Mouse (Mus musculus): ENCODE data around the gene Sept12. TPM values are rescaled to one million over a fixed set of nuclear protein-coding genes. Genes with fewer than 3 reads are reported as not detected.

The Sept12 gene
- total RNA-seq, 1 experiment from 2014 or later: not detected

DNA sequence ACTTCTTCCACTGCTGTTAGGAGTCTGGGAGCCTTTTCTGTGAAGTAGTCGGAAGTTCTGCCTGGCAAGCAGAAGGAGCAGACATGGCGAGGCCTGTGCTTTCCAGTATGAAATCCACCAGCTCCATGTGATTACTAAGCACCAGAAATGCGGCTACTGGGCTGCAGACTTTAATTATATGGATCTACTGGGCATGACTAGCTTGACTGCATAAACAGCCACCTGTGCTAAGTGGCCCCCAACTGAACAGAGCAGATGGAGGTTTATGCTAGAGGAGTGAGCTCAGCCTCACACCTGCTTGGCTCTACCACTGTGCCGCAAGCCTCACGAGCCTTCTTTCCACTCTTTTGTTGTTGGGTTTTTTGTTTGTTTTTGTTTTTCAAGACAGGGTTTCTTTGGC is 23.1 kb downstream of the Sept12 start:
- no peak for DNase-seq

DNA sequence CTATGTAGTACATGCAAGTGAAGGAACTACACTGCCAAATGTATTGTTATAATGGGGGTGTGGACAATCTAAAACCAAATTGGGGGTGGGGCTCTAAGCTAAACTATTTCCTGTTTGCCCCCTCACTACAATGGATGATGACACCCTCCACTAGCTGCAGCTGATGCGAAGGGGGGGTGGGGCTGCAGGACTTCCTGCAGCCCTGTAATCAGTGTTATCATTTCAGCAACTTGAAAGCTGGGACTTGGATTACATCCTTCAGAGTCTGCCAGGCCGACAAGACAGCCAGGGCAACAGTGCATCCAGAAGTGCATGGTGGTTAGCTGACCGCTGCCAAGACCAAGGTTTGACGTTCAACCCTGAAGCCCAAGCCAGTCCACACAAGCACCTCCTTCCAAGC is 26.0 kb downstream of the Sept12 start:
- DNase-seq: no peak

DNA sequence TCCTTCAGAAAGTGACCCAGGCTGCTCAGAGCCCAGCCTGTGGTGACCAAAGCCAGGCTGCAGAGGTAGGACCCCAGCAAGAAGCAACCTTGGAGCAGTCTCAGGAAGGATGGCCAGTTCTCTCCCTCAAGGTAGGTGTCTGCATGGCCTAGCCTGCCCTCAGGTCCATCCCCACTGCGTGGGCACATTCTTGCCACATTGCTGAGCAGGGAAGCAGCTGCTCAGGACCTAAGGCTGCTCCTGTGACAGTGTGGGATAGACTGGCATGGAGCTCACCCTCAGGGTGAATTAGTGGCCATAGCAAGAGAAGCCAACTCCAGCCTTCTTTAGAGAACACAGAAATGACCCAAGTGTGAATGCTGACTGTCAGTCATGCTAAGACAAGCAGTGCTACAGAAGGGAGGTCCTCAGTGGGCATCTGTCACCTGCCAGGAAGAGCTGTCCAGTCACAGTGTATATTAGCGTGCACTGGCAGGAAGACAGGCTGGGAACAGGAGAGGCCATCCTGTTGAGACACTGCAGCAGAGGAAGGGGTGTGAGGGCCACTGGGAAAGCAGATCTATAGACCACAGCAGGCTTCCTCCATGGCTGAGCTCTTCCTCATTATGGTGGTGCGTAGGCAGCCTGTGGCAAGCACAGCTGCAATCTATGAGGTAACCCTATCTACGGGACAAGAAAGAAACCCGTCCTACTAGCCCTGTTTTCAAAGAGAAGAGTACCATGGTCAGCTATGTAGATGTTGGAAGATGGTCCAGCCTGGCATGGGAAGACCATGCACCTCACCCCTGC is 28.4 kb downstream of the Sept12 start:
- no peak for DNase-seq

DNA sequence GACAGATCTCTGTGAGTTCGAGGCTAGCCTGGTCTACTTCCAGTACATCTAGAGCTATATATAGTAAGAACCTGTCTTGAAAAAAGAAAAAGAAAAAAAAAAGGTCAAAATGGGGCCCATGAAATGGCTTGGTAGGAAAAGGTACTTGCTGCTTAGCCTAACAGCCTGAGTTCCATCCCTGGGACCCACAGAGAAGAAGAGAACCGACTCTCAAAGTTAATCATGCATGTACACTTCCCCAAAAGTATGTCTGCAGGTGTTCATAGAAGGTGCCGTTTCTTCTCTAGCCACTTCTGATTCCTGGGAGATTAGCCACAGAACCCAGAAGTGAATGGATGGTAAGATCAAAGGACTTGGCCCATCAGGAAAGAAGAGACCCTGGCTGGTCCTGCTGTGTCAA is 29.2 kb downstream of the Sept12 start:
- no peak for DNase-seq

DNA sequence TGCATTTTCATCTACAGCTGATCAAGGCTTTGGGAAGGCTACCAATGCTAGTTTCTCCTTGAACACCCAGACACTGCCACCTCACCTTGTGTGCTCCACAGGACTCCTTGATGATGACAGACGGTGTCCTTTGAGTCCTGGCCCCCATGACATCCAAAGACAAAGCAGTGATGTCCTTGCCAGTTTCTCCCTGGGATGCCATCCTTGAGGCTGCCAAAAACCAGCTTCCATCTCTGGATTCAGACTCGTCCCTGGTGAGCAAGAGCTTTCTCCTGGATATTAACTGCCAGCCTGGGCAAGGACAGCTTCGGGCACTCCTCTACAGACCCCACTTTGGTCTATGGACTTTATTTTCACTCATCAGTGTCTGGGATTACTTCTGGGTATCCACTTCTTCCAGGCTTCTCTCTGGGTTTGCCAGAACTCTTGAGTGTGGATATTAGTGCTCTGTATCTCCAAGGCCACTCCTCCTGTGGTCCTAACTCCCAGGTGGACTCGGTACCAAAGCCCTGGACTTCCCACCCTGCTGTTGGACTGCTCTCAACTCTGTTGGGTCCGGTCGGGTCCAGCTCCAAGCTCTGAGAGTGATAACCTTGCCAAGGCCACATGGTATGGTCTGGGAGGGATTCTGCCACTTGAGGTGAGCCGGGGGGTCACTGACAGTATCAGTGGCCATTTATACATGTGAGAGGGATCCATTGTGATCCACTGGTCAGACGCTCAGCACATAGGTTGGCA is 32.1 kb downstream of the Sept12 start:
- DNase-seq: no peak

DNA sequence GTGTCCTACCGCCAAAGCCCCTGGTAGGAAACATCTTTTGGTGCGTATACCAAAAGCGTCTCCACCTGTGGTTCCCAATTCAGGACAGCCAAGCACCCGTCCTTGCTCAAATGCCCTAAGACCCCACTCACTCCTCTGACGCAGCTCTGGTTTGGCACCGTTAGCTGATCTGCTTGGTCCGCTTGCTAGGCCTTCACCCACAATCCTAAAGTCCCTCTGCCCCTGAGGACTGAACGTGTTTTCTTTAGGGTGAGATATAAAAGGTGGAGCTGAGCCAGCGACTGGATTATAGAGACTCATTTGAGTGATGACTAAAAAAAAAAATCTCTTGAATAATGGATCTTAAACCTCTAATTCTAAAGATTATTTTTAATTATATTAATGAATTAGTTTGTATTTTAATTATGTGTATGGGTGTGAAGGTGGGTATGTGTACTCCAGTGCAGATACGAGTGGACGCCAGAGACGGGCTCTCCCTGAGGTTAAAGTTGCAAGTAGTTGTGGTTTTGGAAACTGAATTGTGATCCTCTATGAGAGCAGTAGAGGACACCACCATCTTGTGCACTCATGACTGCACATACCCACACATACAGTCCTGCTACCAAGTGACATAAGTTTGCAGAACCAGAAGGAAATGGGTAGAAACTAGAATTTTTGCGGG is 32.8 kb downstream of the Sept12 start:
- DNase-seq: no peak

DNA sequence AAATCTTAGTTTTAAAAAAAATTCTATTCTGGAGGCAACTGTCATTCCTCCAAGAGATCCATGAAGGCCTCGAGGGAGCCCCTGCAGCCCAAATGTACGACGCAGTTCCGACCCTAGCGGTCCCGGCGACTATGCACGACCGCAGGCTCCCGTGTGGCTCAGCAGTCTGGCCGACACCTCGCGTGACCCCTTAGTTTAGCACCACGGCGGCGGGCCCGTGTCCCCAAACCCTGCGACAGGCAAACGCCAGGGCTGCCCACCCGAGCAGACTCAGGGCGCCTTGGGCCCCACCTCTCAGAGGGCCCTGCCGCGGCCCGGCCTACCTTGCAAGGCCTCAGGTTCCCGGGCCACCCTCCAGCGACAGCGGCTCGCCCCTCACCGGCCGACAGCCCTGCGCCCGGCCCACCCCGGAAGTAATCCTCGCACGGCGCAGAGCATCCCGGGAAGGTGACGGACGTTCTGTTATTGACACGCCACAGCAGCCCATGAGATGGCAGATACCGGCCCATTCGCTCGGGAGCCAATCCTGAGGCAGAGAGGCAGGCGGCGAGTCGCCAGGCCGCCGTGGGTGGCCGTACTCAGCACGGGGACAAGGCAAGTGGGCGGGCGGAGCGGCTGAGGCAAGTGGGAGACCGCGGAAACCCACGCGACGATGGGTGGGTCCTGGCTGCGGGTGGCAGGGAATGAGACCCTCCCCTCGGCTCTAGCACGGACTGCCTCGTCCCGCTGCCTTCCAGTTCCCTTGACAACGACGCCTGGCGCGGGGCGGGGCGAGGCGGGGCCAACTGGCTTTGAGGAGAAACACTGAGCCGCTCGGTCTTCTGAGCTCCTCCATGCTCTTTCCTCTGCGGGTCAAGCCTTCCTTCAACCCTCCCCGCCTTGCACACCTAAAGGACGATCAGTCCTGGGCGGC is 33.6 kb downstream of the Sept12 start, which contains the start of gene Anks3:
Gene Anks3, minus strand, starts transcription at position 409 of the 913 bp plus-strand sequence.
- peak; percentile 98 for DNase-seq

DNA sequence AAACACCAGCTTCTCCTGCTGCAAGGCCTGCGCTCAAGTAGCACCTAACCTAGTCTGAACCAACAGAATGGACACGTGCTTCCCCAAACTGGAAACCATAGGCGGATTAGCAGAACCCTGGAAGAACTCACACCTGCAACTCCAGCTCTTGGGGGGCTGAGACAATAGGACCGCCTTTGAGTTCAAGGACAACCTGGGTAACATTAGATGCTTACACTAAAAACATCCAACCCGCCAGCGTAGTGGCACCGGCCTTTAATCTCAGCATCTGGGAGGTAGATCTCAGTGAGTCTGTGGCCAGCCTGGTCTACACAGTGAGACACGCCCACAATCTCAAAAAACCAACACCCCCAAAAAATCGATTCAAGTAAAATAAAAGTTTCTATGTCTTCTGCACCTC is 34.3 kb downstream of the Sept12 start:
- no peak for DNase-seq

DNA sequence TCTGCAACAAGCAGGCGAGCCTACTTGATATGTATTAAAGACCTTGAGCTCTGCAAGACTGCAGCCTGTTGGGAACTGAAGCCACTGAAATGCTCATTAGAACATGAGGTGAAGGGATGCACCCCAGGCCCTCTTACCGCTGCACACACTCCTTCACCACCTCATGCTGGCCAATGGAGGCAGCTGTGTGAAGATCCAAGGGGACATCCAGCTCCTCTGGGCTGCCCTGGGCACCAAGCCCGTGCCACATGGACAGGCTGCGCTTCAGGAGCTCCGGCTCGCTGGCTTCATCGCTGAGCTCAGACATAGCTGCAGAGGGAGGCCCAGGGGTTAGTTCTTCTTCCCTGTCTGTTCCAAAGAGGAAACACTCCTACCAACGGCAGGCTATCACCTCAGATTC is 37.4 kb downstream of the Sept12 start:
- DNase-seq: no peak

DNA sequence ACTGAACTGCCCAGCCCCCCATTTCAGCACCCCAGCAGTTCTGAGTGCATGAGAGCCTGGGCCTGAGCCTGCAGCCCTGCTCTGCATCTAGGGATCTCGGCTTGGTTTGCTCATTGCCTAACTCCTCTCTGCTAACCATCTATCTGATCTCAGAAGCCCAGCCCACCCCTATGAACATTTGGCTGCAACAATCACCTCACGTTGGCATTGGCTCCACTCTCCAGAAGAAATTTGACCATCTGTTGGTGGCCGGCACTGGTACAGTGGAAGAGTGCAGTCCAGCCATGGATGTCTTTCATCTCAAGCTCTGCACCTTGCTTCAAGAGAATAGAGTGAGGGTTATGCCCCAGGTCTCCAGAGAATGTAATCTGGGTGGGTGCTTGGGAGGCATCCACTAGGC is 40.2 kb downstream of the Sept12 start:
- no peak for DNase-seq

DNA sequence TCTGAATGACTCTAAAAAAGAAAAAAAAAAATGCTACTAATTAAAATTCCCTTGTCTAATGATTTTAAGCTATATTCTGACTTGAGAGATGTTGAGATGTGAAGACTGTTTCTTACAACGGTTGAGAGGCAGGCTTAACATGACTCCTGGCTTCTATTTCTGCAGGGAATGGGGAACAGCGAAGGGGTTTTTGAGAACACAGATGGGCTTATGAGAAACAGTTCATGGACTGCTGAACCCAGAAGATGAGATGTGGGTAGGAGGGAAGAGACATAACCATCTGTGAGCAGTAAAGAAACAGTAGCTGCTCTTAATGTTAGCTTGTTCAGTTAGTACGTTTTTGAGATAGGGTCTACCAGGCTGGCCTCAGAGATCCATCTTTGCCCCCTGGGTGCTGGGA is 41.0 kb downstream of the Sept12 start:
- DNase-seq: no peak

DNA sequence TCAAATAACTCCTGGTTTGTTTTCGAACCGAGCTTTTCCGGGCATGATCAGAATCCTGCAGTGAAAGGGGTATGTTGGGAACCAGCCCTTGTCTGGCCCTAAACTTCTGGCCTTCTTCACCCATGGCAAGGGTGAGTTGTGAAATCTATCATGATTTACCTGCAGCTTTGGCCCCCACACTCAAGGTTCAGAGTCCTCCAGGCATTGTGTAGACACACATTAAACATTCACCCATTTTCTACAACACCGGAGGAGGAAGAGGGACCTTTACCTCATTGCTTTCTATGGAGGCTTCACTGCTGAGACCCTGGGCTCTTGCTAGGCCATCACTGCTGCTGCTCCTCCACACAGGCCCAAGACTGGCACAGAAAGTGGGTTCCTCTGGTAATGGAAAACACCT is 50.3 kb downstream of the Sept12 start:
- DNase-seq: no peak

DNA sequence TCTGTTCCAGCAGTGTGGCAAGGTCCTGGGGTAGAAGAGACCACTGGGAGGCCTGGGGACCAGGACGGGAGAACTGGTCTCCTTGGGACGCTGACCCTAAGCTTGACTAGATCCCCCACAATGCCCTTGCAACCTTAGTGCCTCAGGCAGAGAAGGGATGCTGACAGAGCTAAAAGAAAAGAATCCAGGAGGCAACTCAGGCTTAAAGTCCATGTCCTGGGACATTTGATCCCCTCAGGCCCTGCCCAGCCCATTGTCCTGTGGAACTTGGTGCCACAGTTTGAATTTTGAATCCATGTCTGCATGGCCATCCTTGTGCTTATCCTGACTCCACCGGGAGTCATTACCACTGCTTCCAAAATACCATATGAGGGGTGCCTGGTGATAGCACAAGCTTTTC is 51.5 kb downstream of the Sept12 start:
- DNase-seq: no peak

DNA sequence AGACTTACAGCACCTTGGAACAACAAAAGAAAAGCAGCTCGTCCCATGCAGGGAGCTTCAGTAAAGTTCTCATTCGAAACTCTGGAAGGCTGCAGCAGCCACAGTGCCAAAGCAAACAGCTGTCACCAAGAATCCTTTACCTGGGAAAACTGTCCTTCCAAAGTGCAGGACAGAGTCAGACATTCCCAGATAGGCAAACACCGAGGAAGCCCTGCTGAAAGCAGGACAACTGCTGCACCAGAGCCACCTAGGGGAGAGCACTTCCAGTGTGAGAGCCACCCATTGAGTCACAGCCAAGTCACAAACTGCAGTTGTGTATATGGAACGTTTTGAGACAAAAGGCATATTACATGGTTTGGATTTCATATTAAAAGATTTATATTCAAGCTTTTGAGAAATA is 52.2 kb downstream of the Sept12 start:
- no peak for DNase-seq

DNA sequence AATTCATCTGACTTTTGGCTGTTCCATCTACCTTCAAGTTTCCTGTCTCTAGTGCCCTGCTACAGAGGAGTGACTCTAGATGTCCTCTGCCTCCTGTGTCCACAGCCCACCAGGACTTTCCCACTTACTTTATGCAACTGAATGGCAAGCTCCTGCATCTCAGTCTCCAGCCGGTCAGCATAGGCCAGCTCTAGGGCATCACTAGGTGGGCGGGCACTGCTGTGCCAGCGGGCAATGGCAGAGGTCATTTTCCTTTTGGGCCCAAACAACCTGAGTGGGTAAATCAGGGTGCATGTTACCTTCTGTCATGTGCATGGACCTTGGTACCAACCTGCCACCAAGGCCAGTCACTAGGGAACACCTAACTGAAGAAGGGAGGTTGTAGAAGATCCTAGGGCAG is 54.2 kb downstream of the Sept12 start:
- DNase-seq: no peak

DNA sequence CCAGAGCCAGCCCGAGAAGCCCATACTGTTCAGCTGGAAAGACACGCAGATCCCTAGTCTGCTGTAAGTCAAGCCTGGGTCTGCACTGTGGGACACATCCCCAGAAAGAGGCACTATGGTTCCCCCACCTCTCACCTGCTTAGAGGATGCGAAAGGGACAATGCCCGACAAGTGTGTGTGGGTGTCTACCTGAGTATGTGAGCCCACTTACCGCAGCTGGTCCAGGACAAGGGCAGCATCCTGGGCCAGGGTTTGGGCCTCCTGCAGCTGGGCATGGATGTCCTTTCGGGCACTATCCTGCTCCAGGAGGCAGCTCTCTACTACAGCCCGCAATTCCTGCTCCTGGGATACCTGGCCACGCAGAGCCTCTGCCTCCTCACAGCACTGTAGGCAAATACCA is 54.8 kb downstream of the Sept12 start:
- DNase-seq: no peak

DNA sequence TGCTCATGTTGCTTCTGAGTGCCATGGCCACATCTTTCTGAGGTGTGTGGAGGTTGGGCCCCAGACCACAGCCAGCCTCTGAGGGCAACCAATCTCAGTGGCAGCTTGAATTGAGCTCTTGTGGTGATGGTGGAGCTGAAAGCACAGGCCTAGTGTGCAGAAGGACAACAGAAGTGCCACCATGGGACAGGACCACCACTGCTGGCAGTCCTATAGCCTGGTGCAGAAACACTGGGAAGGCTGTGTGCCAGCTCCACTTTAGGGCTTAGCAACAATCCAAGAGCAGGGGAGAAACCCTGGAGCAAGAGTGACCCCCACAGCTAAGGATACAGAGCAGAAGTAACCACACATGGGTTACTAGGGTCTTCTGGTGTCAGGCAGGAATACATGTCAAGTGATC is 56.6 kb downstream of the Sept12 start:
- no peak for DNase-seq

DNA sequence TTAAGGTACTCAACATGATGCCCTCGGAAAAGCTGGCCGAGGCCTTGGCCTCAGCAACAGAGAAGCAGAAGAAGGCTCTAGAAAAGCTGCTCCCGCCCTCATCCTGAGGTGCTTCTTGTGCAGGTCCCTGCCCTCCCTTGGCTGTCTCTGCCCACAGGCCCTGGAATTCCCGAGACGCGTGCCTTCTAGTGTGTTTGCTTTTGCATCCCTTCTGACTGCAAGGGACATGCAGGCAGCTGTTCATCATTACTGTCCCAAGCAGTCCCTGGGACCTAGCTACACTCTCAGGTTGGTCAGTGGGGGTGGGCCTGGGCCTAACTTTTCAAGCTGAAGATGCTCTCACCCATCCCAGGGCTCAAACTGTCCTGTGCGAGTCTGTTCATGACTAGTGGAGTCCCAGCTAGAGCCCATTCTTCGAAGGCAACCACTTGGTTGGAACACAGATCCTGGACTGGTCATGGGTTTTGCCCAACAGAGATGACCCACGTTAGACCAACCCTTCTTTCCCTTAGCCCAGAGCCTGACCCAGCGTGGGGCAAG is 57.3 kb downstream of the Sept12 start:
- no peak for DNase-seq

DNA sequence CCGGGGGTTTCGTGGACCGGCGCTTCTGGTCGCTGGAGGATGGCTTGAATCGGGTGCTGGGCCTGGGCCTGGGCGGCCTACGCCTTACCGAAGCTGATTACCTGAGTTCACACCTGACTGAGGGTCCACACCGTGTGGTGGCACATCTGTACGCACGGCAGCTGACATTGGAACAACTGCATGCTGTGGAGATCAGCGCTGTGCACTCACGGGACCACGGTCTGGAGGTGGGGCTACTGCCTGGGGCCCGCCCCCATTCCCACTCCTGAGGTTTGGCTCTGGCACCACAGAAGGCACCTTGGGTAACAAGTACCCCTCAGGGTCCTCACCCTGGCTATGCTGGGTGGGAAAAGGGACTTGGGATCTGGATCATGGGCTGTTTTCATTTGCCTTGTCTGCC is 58.2 kb downstream of the Sept12 start:
- DNase-seq: peak; percentile 72

DNA sequence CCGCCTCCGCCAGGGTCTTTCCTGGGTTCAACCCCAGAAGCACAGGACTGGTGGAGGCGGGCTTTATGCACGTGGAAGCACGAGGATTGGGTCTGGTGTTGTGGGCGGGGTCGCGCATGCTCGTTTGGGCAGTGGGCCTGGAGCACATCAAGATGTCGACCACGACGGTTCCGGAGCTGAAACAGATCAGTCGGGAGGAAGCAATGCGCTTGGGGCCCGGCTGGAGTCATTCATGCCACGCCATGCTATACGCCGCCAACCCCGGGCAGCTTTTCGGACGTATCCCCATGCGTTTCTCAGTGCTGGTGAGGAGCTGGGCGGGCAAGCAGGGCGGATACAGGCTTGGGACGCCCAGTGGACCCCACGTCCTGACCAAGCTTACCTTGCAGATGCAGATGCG is 58.7 kb downstream of the Sept12 start:
- peak; percentile 98 for DNase-seq

DNA sequence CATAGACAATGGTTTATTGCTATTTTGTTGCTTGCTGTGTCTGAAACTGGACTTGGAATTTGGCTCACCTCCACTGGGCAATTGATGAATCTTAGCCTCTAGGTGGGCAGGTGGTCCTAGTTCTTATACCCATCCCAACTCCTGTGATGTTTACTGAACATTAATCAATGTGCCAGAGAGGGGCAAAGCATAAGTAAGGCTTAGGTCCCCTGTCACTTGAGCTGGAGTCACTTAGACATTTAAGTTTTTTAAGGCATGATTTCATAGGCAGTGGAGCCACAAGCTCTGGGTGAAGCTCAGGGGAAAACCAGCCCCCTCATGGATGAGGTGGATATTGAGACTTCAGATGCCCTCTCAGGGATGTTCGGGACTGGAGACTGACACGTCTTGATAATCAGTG is 59.2 kb downstream of the Sept12 start, which contains the start of gene Nudt16l1:
Gene Nudt16l1, plus strand, starts transcription at position 301 of the 400 bp plus-strand sequence.
- no peak for DNase-seq
